Mouse (Mus musculus) kidney, postnatal 0 days (tissue): Measurements from ENCODE around the gene 2310057M21Rik. TPM values are rescaled to one million over a fixed set of nuclear protein-coding genes. Genes with fewer than 3 reads are reported as not detected.
A peak's percentile ranks its signal among the peaks of the same experiment; 100 is the strongest.

Source experiments
- ATAC-seq: fragments of 200-750 bp; cut with Nextera tagmentation; replicated peaks from 2 replicates; pipeline ENCODE4 v1.8.0; 2017; ENCODE audit warnings: low read depth, moderate number of reproducible peaks, moderate TSS enrichment, moderate library complexity; ENCODE audit not compliant: low FRiP score
- DNase-seq: peaks from one replicate; pipeline ENCODE4 v3.0.0-alpha.2; 2016; ENCODE audit warnings: low spot score
- H3K27ac ChIP-seq: fragments of 300-500 bp; sonication (generic); 2 replicates; pipeline ENCODE4 v1.5.1; 2014; ENCODE audit warnings: mild to moderate bottlenecking
- H3K27me3 ChIP-seq: fragments of 300-500 bp; sonication (generic); 2 replicates; pipeline ENCODE4 v1.6.1; 2014; ENCODE audit warnings: low read length, mixed read lengths; ENCODE audit not compliant: insufficient read depth
- H3K36me3 ChIP-seq: fragments of 300-500 bp; sonication (generic); 2 replicates; pipeline ENCODE4 v1.6.1; 2014; ENCODE audit warnings: low read length, mixed read lengths; ENCODE audit not compliant: insufficient read depth
- H3K4me1 ChIP-seq: fragments of 300-500 bp; sonication (generic); replicated peaks from 2 replicates; pipeline ENCODE4 v1.6.1; 2014; ENCODE audit warnings: antibody characterized with exemption, low read length, mixed read lengths; ENCODE audit not compliant: insufficient read depth
- H3K4me2 ChIP-seq: fragments of 300-500 bp; sonication (generic); 2 replicates; pipeline ENCODE4 v1.6.1; 2014; ENCODE audit warnings: mild to moderate bottlenecking, low read length, moderate library complexity, mixed read lengths
- H3K4me3 ChIP-seq: fragments of 300-500 bp; sonication (generic); replicated peaks from 2 replicates; pipeline ENCODE4 v1.5.1; 2014; ENCODE audit warnings: low read depth, low read length
- H3K9ac ChIP-seq: fragments of 300-500 bp; sonication (generic); 2 replicates; pipeline ENCODE4 v1.6.1; 2014; ENCODE audit warnings: low read depth, low read length
- H3K9me3 ChIP-seq: fragments of 300-500 bp; sonication (generic); replicated peaks from 2 replicates; pipeline ENCODE4 v1.6.1; 2016; ENCODE audit warnings: low read length, inconsistent platforms, mixed read lengths
- CTCF ChIP-seq: IDR thresholded peaks from 2 replicates; pipeline ENCODE4 v1.5.1; 2016; ENCODE audit warnings: antibody characterized with exemption, low read depth, mild to moderate bottlenecking, moderate library complexity
- WGBS: fragments of 180-500 bp; shearing (Covaris S2); extraction: QIAGEN DNeasy Blood & Tissue Kit; methylation state at CpG from one replicate; pipeline ENCODE4 v1.1.7; 2014; 5-methylcytosine and 5-hydroxymethylcytosine counted together
- polyA plus RNA-seq: library from polyadenylated mRNA; unstranded; fragments of >200 nt; fragmentation: Nextera tagmentation; extraction: Ambion mirVana; gene quantifications from 2 replicates; pipeline ENCODE4 v1.2.1, GENCODE M21; 2015

Gene 2310057M21Rik
- polyA plus RNA-seq, 1 experiment from 2014 or later, result 15.0 TPM

- no peaks in the 10 kb centered on the region for H3K36me3 ChIP-seq
- H3K4me2 ChIP-seq, result no peak within 1 kb of the TSS
- no peaks in the 10 kb centered on the region for H3K4me1 ChIP-seq
- H3K27ac ChIP-seq, result no peak within 1 kb of the TSS
- no peak within 1 kb of the TSS for H3K4me3 ChIP-seq
- no peaks in the 10 kb centered on the region for H3K27me3 ChIP-seq
- DNase-seq (no peak), ATAC-seq (no peak)
- 87% methylated on average over 5 of the region's 5 CpGs for WGBS
- H3K9me3 ChIP-seq, result no peaks in the 10 kb centered on the region
- no peak for TF ChIP-seq CTCF
- H3K9ac ChIP-seq, result no peak within 1 kb of the TSS
Measured at GRCm38 (mm10) chr7:131329416-131329815, 33.1 kb downstream of the 2310057M21Rik start, which contains the start of gene Fam24b. Gene Fam24b, minus strand, starts transcription at chr7:131329516.

- no peaks in the 10 kb centered on the region for H3K27me3 ChIP-seq
- no peak overlapping the region for H3K4me2 ChIP-seq
- ATAC-seq (no peak), DNase-seq (no peak)
- H3K4me1 ChIP-seq, result no peaks in the 10 kb centered on the region
- H3K9me3 ChIP-seq, result no peaks in the 10 kb centered on the region
- WGBS, result 70% methylated on average over 5 of the region's 5 CpGs
- H3K4me3 ChIP-seq, result no peak overlapping the region
- TF ChIP-seq CTCF, result peak; percentile 32; the same call in 1 of the 2 replicates
- H3K27ac ChIP-seq, result no peak overlapping the region
- H3K9ac ChIP-seq, result no peak overlapping the region
- H3K36me3 ChIP-seq, result no peaks in the 10 kb centered on the region
Measured at GRCm38 (mm10) chr7:131327054-131327453, 35.5 kb downstream of the 2310057M21Rik start.

- no peaks in the 10 kb centered on the region for H3K36me3 ChIP-seq
- no peak for DNase-seq
- H3K27me3 ChIP-seq, result no peaks in the 10 kb centered on the region
- TF ChIP-seq CTCF, result no peak
- WGBS, result 50% methylated on average over 2 of the region's 2 CpGs
- no peak for ATAC-seq
- no peak within 1 kb of the TSS for H3K4me3 ChIP-seq
- no peak within 1 kb of the TSS for H3K9ac ChIP-seq
- H3K4me2 ChIP-seq, result no peak within 1 kb of the TSS
- no peaks in the 10 kb centered on the region for H3K4me1 ChIP-seq
- no peak within 1 kb of the TSS for H3K27ac ChIP-seq
- no peaks in the 10 kb centered on the region for H3K9me3 ChIP-seq
Measured at GRCm38 (mm10) chr7:131322192-131322591, 40.4 kb downstream of the 2310057M21Rik start, which contains the start of gene Cuzd1. Gene Cuzd1, minus strand, starts transcription at chr7:131322292.

GRCm38 (mm10) chr7:131318340-131318739 is 44.2 kb downstream of the 2310057M21Rik start:
- Histone ChIP-seq H3K27ac (no peak overlapping the region), H3K4me1 (no peaks in the 10 kb centered on the region), H3K4me3 (no peak overlapping the region), H3K9me3 (no peaks in the 10 kb centered on the region), H3K27me3 (no peaks in the 10 kb centered on the region), H3K4me2 (no peak overlapping the region), H3K36me3 (no peaks in the 10 kb centered on the region), H3K9ac (no peak overlapping the region)
- TF ChIP-seq CTCF, result no peak
- ATAC-seq, result no peak
- WGBS, result 34% methylated on average over 5 of the region's 7 CpGs
- peak; percentile 55 for DNase-seq

- no peak for TF ChIP-seq CTCF
- ATAC-seq (no peak), DNase-seq (no peak)
- H3K9ac ChIP-seq, result no peak overlapping the region
- no peaks in the 10 kb centered on the region for H3K36me3 ChIP-seq
- H3K27ac ChIP-seq, result no peak overlapping the region
- no peaks in the 10 kb centered on the region for H3K9me3 ChIP-seq
- 76% methylated on average over 12 of the region's 12 CpGs for WGBS
- no peaks in the 10 kb centered on the region for H3K27me3 ChIP-seq
- no peaks in the 10 kb centered on the region for H3K4me1 ChIP-seq
- no peak overlapping the region for H3K4me2 ChIP-seq
- no peak overlapping the region for H3K4me3 ChIP-seq
Measured at GRCm38 (mm10) chr7:131317587-131317986, 45.0 kb downstream of the 2310057M21Rik start.

- Histone ChIP-seq H3K27ac (no peak overlapping the region), H3K4me2 (no peak overlapping the region)
Measured at GRCm38 (mm10) chr7:131314493-131314892, 48.1 kb downstream of the 2310057M21Rik start.

GRCm38 (mm10) chr7:131306733-131307132 is 55.8 kb downstream of the 2310057M21Rik start:
- WGBS, result 70% methylated on average over 5 of the region's 5 CpGs
- H3K27ac ChIP-seq, result no peak overlapping the region
- no peaks in the 10 kb centered on the region for H3K9me3 ChIP-seq
- DNase-seq (no peak), ATAC-seq (no peak)
- H3K27me3 ChIP-seq, result no peaks in the 10 kb centered on the region
- H3K9ac ChIP-seq, result no peak overlapping the region
- H3K4me1 ChIP-seq, result no peaks in the 10 kb centered on the region
- TF ChIP-seq CTCF, result no peak
- no peak overlapping the region for H3K4me2 ChIP-seq
- H3K36me3 ChIP-seq, result no peaks in the 10 kb centered on the region
- no peak overlapping the region for H3K4me3 ChIP-seq

More at GRCm38 (mm10) chr7:131314493-131314892, 48.1 kb downstream of the 2310057M21Rik start:
- Histone ChIP-seq H3K4me3 (no peak overlapping the region), H3K27me3 (no peaks in the 10 kb centered on the region), H3K4me1 (no peaks in the 10 kb centered on the region), H3K9ac (no peak overlapping the region), H3K36me3 (no peaks in the 10 kb centered on the region), H3K9me3 (no peaks in the 10 kb centered on the region)
- ATAC-seq (no peak), DNase-seq (no peak)
- WGBS, result 73% methylated on average over 7 of the region's 7 CpGs
- no peak for TF ChIP-seq CTCF
